Mouse (Mus musculus): ENCODE data around the gene Zdbf2. TPM values are rescaled to one million over a fixed set of nuclear protein-coding genes. Genes with fewer than 3 reads are reported as not detected.

Gene Zdbf2
- total and polyA plus RNA-seq, 3 experiments, result not detected

DNA sequence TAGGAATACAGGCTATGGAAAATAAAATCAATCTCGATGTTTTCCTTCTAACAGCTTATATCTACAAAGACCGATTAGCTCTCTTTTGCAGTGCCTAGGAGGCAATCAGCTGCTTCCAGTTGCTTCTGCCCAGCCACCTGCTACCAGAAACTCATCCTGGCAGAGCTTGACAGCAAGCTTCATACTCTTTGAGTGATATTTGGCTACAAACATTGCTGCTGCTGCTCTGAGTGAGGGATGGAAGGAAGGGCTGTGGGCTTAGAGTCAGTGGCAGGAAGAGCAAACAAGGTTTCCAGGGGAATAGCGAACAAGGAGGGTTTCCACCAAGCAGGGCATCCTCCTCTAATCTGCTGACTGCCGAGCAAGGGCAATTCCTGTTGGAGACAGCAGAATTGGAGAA is 7.6 kb upstream of the Zdbf2 start:
- Histone ChIP-seq H3K4me1 (ENCODE audit: control insufficient read depth in 1 of 2, insufficient read depth in 2 of 2) (no peaks in the 10 kb centered on the region), H3K79me2 (replicated peaks; ENCODE audit: control insufficient read depth, extremely low read depth, insufficient read depth, poor library complexity, severe bottlenecking) (no peaks in the 10 kb centered on the region), H3K4me3 (replicated peaks in 1 of 3; ENCODE audit: low read depth in 2 of 3, low read length in 2 of 3, poor library complexity in 1 of 3) (no peak overlapping the region), H3K9me3 (replicated peaks; ENCODE audit: low read length) (no peaks in the 10 kb centered on the region), H3K4me2 (ENCODE audit: insufficient read depth, low read depth, poor library complexity, severe bottlenecking) (no peak overlapping the region), H3K27ac (ENCODE audit: insufficient read depth, low read depth) (no peak overlapping the region), H3K9ac (ENCODE audit: insufficient read depth, low read depth) (no peak overlapping the region), H3K36me3 (replicated peaks in 1 of 2; ENCODE audit: control insufficient read depth in 1 of 2, insufficient read depth in 1 of 2, low read length in 1 of 2) (no peaks in the 10 kb centered on the region), H3K27me3 (replicated peaks) (no peaks in the 10 kb centered on the region)
- DNase-seq (ENCODE audit: extremely low read depth), result no peak
- in situ Hi-C loops (cut with MboI; ENCODE audit: low pct_ligation_motif_present, low pct_unique_long_range_greater_than_20kb, low sequenced_read_pairs) (no loop called here), dilution Hi-C loops (cut with MboI; ENCODE audit: extremely low pct_ligation_motif_present, extremely low pct_unique_long_range_greater_than_20kb, low sequenced_read_pairs) (no loop called here)
- TF ChIP-seq UBTF (IDR thresholded peaks at IDR 0.05; ENCODE audit: low read depth, low read length), result no peak
- no peak for TF ChIP-seq RCOR1 (conservative IDR thresholded peaks at IDR 0.05; ENCODE audit: low read depth, low read length)
- TF ChIP-seq TBP (conservative IDR thresholded peaks at IDR 0.05; ENCODE audit: low read depth, low read length), result no peak
- TF ChIP-seq KAT2A (IDR thresholded peaks at IDR 0.05; ENCODE audit: insufficient replicate concordance, low read length), result no peak
- no peak for TF ChIP-seq ETS1 (conservative IDR thresholded peaks at IDR 0.05; ENCODE audit: low read depth, low read length)
- TF ChIP-seq ELF1 (IDR thresholded peaks at IDR 0.05; ENCODE audit: low read depth, low read length), result no peak
- TF ChIP-seq E2F4 (IDR thresholded peaks at IDR 0.05; ENCODE audit: insufficient replicate concordance, low read depth, low read length), result no peak
- no peak for TF ChIP-seq JUND (conservative IDR thresholded peaks at IDR 0.05; ENCODE audit: low read depth, low read length)
- TF ChIP-seq RAD21 (IDR thresholded peaks at IDR 0.05; ENCODE audit: low read depth, low read length), result no peak
- no peak for TF ChIP-seq ZNF384 (IDR thresholded peaks at IDR 0.05; ENCODE audit: low read depth, low read length)
- TF ChIP-seq POLR2AphosphoS2 (IDR thresholded peaks at IDR 0.05; ENCODE audit: low read depth, low read length), result no peak
- no peak for TF ChIP-seq USF2 (conservative IDR thresholded peaks at IDR 0.05; ENCODE audit: low read depth, low read length)
- TF ChIP-seq MAFK (IDR thresholded peaks at IDR 0.05; ENCODE audit: insufficient replicate concordance, low read length), result no peak
- TF ChIP-seq TCF12 (IDR thresholded peaks at IDR 0.05; ENCODE audit: low read depth, low read length), result no peak
- TF ChIP-seq MAX (IDR thresholded peaks at IDR 0.05; ENCODE audit: low read length), result no peak
- no peak for TF ChIP-seq MEF2A (IDR thresholded peaks at IDR 0.05; ENCODE audit: borderline replicate concordance, low read depth, low read length)
- no peak for TF ChIP-seq SMC3 (IDR thresholded peaks at IDR 0.05; ENCODE audit: low read depth, low read length)

DNA sequence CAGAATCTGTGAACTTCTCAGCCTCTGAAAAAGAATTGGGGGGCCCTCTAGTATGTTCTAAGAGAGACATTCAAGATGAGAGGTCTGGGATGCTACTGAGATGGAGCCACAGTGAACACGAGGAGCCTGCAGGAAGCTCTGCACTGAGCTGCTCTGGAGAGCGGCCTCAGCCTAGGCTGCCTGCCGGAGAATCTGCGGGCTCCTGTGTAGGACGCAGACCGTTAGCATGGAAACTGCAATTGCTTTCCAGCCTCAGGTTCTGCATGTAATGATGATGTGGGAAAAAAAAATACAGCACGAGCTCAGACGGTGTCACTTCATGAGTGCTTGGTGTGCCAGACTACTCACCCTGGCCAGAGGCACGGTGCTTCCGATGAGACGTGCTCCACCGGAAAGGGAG is 6.9 kb upstream of the Zdbf2 start:
- H3K4me3 ChIP-seq (replicated peaks in 1 of 3; ENCODE audit: low read depth in 2 of 3, low read length in 2 of 3, poor library complexity in 1 of 3), result no peak overlapping the region
- no peak overlapping the region for H3K27ac ChIP-seq (ENCODE audit: insufficient read depth, low read depth)
- no peak overlapping the region for H3K4me2 ChIP-seq (ENCODE audit: insufficient read depth, low read depth, poor library complexity, severe bottlenecking)
- dilution Hi-C loops (cut with MboI; ENCODE audit: extremely low pct_ligation_motif_present, extremely low pct_unique_long_range_greater_than_20kb, low sequenced_read_pairs), result no loop called here
- in situ Hi-C loops (cut with MboI; ENCODE audit: low pct_ligation_motif_present, low pct_unique_long_range_greater_than_20kb, low sequenced_read_pairs), result no loop called here
- H3K36me3 ChIP-seq (replicated peaks in 1 of 2; ENCODE audit: control insufficient read depth in 1 of 2, insufficient read depth in 1 of 2, low read length in 1 of 2), result no peaks in the 10 kb centered on the region
- H3K9me3 ChIP-seq (replicated peaks; ENCODE audit: low read length), result no peaks in the 10 kb centered on the region
- no peaks in the 10 kb centered on the region for H3K4me1 ChIP-seq (ENCODE audit: control insufficient read depth in 1 of 2, insufficient read depth in 2 of 2)
- TF ChIP-seq UBTF (IDR thresholded peaks at IDR 0.05; ENCODE audit: low read depth, low read length) (no peak), TBP (conservative IDR thresholded peaks at IDR 0.05; ENCODE audit: low read depth, low read length) (no peak), CHD1 (IDR thresholded peaks at IDR 0.05; ENCODE audit: low read depth, low read length) (no peak), ZKSCAN1 (IDR thresholded peaks at IDR 0.05; ENCODE audit: borderline replicate concordance, low read depth, low read length) (no peak), MYC (IDR thresholded peaks at IDR 0.05; ENCODE audit: low read depth, low read length) (no peak), TCF12 (IDR thresholded peaks at IDR 0.05; ENCODE audit: low read depth, low read length) (no peak), E2F4 (IDR thresholded peaks at IDR 0.05; ENCODE audit: insufficient replicate concordance, low read depth, low read length) (no peak), MXI1 (IDR thresholded peaks at IDR 0.05; ENCODE audit: low read depth, low read length) (no peak), SMC3 (IDR thresholded peaks at IDR 0.05; ENCODE audit: low read depth, low read length) (no peak), RCOR1 (conservative IDR thresholded peaks at IDR 0.05; ENCODE audit: low read depth, low read length) (no peak), USF1 (IDR thresholded peaks at IDR 0.05; ENCODE audit: low read depth, low read length) (no peak), KAT2A (IDR thresholded peaks at IDR 0.05; ENCODE audit: insufficient replicate concordance, low read length) (no peak), NRF1 (IDR thresholded peaks at IDR 0.05; ENCODE audit: low read depth, low read length) (no peak), NELFE (IDR thresholded peaks at IDR 0.05; ENCODE audit: low read depth, low read length) (no peak), JUN (IDR thresholded peaks at IDR 0.05; ENCODE audit: insufficient read depth, low read depth, low read length) (no peak), CTCF (conservative IDR thresholded peaks at IDR 0.05 in 1 of 2, IDR thresholded peaks at IDR 0.05 in 1 of 2; ENCODE audit: low read depth in 2 of 2, low read length in 2 of 2) (no peak), SIN3A (IDR thresholded peaks at IDR 0.05; ENCODE audit: low read length) (no peak), ZNF384 (IDR thresholded peaks at IDR 0.05; ENCODE audit: low read depth, low read length) (no peak)
- no peaks in the 10 kb centered on the region for H3K79me2 ChIP-seq (replicated peaks; ENCODE audit: control insufficient read depth, extremely low read depth, insufficient read depth, poor library complexity, severe bottlenecking)
- H3K27me3 ChIP-seq (replicated peaks), result no peaks in the 10 kb centered on the region
- DNase-seq (ENCODE audit: extremely low read depth), result no peak
- no peak overlapping the region for H3K9ac ChIP-seq (ENCODE audit: insufficient read depth, low read depth)

Measured in CH12.LX (cell line).